Mouse (Mus musculus) limb, embryonic 13.5 days (tissue): Measurements from ENCODE around the gene Flcn. TPM values are rescaled to one million over a fixed set of nuclear protein-coding genes. Genes with fewer than 3 reads are reported as not detected.

Experiments used
- ATAC-seq: fragments of 200-750 bp; cut with Nextera tagmentation; 2 replicates; pipeline ENCODE4 v1.8.0; 2017; ENCODE audit warnings: low read depth, moderate number of reproducible peaks, moderate TSS enrichment; ENCODE audit not compliant: low FRiP score
- H3K27ac ChIP-seq: fragments of 300-500 bp; sonication (generic); 2 replicates; pipeline ENCODE4 v1.5.1; 2015; ENCODE audit warnings: inconsistent platforms, mild to moderate bottlenecking, moderate library complexity
- H3K27me3 ChIP-seq: fragments of 300-500 bp; sonication (generic); 2 replicates; pipeline ENCODE4 v1.6.1; 2015; ENCODE audit warnings: mild to moderate bottlenecking, inconsistent platforms
- H3K36me3 ChIP-seq: fragments of 300-500 bp; sonication (generic); 2 replicates; pipeline ENCODE4 v1.6.1; 2015; ENCODE audit warnings: inconsistent platforms, mild to moderate bottlenecking, moderate library complexity
- H3K4me1 ChIP-seq: fragments of 300-500 bp; sonication (generic); 2 replicates; pipeline ENCODE4 v1.6.1; 2015; ENCODE audit warnings: inconsistent platforms
- H3K4me2 ChIP-seq: fragments of 300-500 bp; sonication (generic); replicated peaks from 2 replicates; pipeline ENCODE4 v1.6.1; 2015; ENCODE audit warnings: inconsistent platforms, mild to moderate bottlenecking, moderate library complexity
- H3K4me3 ChIP-seq: fragments of 300-500 bp; sonication (generic); 2 replicates; pipeline ENCODE4 v1.5.1; 2015; ENCODE audit warnings: moderate library complexity, mild to moderate bottlenecking, inconsistent platforms
- H3K9ac ChIP-seq: fragments of 300-500 bp; sonication (generic); 2 replicates; pipeline ENCODE4 v1.6.1; 2015; ENCODE audit warnings: mild to moderate bottlenecking, inconsistent platforms
- H3K9me3 ChIP-seq: fragments of 300-500 bp; sonication (generic); 2 replicates; pipeline ENCODE4 v1.6.1; 2016; ENCODE audit warnings: inconsistent platforms
- WGBS: fragments of 180-500 bp; shearing (Covaris S2); methylation state at CpG from one replicate; pipeline ENCODE4 v1.1.7; 2015; 5-methylcytosine and 5-hydroxymethylcytosine counted together
- polyA plus RNA-seq: library from polyadenylated mRNA; unstranded; fragments of >200 nt; fragmentation: Nextera tagmentation; extraction: Ambion mirVana; gene quantifications from 2 replicates; pipeline ENCODE4 v1.2.1, GENCODE M21; 2015

The Flcn gene
- polyA plus RNA-seq, 1 experiment from 2014 or later: 40.8 TPM

DNA sequence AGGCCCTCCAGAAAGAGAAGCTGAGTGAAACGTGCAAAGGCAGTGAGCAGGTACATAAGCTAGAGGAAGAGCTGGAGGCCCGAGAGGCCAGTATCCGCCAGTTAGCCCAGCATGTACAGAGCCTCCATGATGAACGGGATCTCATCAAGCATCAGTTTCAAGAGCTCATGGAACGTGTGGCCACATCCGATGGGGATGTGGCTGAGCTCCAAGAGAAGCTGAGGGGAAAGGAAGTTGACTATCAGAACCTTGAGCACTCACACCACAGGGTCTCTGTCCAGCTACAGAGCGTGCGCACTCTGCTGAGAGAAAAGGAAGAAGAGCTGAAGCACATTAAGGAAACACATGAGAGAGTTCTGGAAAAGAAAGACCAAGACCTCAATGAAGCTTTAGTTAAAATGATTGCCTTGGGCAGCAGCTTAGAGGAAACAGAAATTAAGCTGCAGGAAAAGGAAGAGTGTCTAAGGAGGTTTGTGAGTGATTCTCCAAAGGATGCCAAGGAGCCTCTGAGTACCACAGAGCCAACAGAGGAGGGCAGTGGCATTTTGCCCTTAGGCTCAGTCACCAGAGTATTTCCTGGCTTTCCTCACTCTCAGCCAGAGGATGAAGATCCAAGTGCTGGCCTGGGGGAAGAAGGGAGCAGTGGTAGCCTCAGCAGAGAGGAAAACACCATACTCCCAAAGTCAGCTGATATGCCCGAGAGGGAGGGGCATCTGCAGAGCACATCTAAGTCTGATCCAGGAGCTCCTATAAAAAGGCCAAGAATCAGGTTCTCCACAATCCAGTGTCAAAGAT is 51.4 kb downstream of the Flcn start:
- Histone ChIP-seq H3K4me3 (no peak overlapping the region), H3K9me3 (no peaks in the 10 kb centered on the region), H3K4me2 (no peak overlapping the region), H3K4me1 (no peaks in the 10 kb centered on the region), H3K27me3 (no peaks in the 10 kb centered on the region), H3K36me3 (peaks cover 97% of the 10 kb centered on the region), H3K27ac (no peak overlapping the region), H3K9ac (no peak overlapping the region)
- 93% methylated on average over 9 of the region's 9 CpGs for WGBS
- ATAC-seq: no peak

DNA sequence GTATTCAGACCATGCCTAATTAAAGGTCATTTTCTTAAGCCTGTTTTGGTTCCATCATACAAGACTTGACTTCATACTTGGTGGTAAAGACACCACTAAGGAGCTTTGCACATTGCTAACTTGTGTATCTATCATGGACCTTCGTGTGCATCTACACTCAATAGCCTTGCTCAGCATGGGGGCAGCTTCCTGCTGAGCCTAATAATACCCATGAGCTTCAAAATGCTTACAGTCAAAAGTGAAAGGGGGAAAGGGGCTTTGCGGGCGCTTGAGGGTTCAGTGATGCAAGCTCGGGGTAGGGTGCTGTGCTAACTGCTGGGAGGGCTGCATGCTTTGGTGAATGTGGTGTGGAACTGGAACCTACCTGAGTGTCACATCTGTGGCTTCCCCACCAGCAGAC is 53.5 kb downstream of the Flcn start:
- 80% methylated on average over 4 of the region's 4 CpGs for WGBS
- no peak for ATAC-seq
- no peaks in the 10 kb centered on the region for H3K27me3 ChIP-seq
- H3K4me1 ChIP-seq: no peaks in the 10 kb centered on the region
- H3K27ac ChIP-seq: no peak overlapping the region
- no peak overlapping the region for H3K4me2 ChIP-seq
- peaks cover 98% of the 10 kb centered on the region for H3K36me3 ChIP-seq
- H3K9me3 ChIP-seq: no peaks in the 10 kb centered on the region
- no peak overlapping the region for H3K4me3 ChIP-seq
- H3K9ac ChIP-seq: no peak overlapping the region

DNA sequence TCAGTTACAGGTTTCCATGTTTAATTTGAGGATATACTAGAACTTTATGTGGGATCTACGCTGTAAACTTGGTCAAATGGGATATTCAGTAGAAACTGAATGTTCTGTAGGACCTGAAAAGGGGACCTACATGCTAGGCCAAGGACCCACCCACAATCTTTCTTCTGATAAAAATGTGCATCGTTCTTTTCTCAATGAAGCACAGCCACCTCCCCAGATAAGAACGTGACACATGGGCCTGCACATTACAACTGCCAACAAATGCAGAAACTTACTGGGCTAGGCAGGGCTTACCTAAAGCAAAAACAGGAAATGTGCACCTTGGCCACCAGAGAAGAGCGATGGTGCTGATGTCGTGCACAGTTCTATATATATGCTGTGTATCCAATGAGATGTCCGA is 55.3 kb downstream of the Flcn start:
- 98% methylated on average over 6 of the region's 6 CpGs for WGBS
- no peak overlapping the region for H3K9ac ChIP-seq
- no peaks in the 10 kb centered on the region for H3K27me3 ChIP-seq
- no peaks in the 10 kb centered on the region for H3K4me1 ChIP-seq
- H3K27ac ChIP-seq: no peak overlapping the region
- no peak overlapping the region for H3K4me2 ChIP-seq
- peaks cover 98% of the 10 kb centered on the region for H3K36me3 ChIP-seq
- no peak for ATAC-seq
- no peaks in the 10 kb centered on the region for H3K9me3 ChIP-seq
- H3K4me3 ChIP-seq: no peak overlapping the region

DNA sequence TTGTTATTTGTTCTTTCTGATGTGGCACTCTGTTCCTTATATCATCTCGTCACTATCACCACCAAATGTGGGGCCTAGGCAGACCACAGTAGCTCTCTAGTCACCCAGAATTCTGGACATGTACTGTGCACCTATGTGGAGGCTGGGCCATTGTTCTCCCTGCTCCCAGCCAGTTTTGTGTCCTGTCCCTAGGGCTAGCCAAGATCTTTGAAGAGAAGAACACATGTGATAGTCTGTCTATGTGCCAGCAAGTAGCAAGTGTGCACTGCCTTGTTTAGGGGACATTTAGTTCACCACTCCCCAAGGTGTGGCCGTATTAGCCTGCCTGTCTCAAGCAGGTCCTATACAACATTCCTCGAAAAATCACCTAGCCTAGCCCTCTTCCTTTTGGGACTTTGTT is 60.8 kb downstream of the Flcn start:
- H3K27ac ChIP-seq: no peak overlapping the region
- H3K36me3 ChIP-seq: peaks cover 80% of the 10 kb centered on the region
- no peaks in the 10 kb centered on the region for H3K9me3 ChIP-seq
- H3K9ac ChIP-seq: no peak overlapping the region
- 94% methylated on average over 3 of the region's 3 CpGs for WGBS
- H3K4me1 ChIP-seq: no peaks in the 10 kb centered on the region
- no peak overlapping the region for H3K4me3 ChIP-seq
- H3K4me2 ChIP-seq: no peak overlapping the region
- H3K27me3 ChIP-seq: no peaks in the 10 kb centered on the region
- no peak for ATAC-seq

DNA sequence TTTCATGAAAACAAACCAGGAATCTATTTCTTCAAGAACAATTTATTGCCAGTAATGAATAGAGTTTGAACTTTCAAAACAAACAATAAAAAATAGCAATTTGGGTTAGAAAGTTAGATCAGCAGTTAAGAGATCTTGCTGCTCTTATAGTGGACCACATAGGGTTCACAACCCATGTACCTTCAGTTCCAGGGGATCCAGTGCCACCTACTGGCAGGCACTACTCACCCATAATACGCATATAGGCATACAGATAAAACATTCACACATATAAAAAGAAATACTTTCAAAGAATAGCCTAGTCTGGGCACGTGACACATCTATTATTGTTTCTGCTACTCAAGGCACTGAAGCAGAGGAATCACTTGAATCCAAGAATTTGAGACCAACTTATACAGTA is 63.2 kb downstream of the Flcn start:
- Histone ChIP-seq H3K27me3 (no peaks in the 10 kb centered on the region), H3K4me2 (no peak overlapping the region), H3K9ac (no peak overlapping the region), H3K4me1 (no peaks in the 10 kb centered on the region), H3K36me3 (peaks cover 80% of the 10 kb centered on the region), H3K9me3 (no peaks in the 10 kb centered on the region), H3K4me3 (no peak overlapping the region), H3K27ac (no peak overlapping the region)
- 93% methylated on average over 2 of the region's 2 CpGs for WGBS
- ATAC-seq: no peak

DNA sequence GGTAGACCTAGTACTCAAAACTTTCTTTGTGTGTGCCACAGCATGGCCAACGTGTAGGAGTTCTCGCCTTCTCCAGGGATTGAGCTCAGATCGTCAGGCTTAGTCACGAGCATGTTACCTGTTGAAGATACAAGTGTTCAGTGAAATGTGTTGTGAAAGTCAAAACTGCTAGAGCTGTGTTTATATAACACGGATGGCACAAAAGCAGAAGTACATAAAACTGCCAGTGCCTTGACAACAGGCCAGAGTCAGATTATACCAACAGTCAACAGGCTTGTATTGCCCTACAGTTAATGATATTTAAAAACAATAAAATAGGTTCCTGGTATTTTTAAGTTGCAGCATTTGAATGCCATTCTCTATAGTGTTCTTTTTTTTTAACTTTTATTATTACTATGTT is 64.0 kb downstream of the Flcn start:
- peaks cover 80% of the 10 kb centered on the region for H3K36me3 ChIP-seq
- no peak overlapping the region for H3K27ac ChIP-seq
- H3K9me3 ChIP-seq: no peaks in the 10 kb centered on the region
- H3K4me3 ChIP-seq: no peak overlapping the region
- H3K9ac ChIP-seq: no peak overlapping the region
- no peaks in the 10 kb centered on the region for H3K27me3 ChIP-seq
- no peaks in the 10 kb centered on the region for H3K4me1 ChIP-seq
- 91% methylated on average over 5 of the region's 5 CpGs for WGBS
- no peak for ATAC-seq
- no peak overlapping the region for H3K4me2 ChIP-seq

DNA sequence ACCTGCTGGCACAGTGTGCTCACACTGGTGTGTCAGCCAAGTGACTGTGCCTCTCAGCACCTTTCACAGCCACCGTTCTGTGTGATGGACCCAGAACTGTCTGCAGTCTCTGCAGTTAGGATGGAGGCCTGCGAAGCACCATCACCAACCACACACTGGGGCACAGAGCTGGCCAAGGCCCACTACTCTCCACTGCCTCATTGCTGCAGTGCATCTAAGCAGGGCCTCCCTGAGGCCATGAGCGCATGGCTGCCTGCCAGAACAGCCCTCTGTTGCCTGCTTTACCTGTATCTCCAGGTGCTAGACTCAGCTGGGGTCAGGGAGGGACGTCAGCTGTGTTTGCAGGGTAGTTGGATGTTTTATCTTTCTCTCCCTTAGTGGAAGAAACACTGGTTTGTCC is 65.4 kb downstream of the Flcn start:
- Histone ChIP-seq H3K9me3 (no peaks in the 10 kb centered on the region), H3K27ac (no peak overlapping the region), H3K4me1 (no peaks in the 10 kb centered on the region), H3K27me3 (no peaks in the 10 kb centered on the region), H3K4me2 (no peak overlapping the region), H3K36me3 (peaks cover 80% of the 10 kb centered on the region), H3K4me3 (no peak overlapping the region), H3K9ac (no peak overlapping the region)
- WGBS: 92% methylated on average over 4 of the region's 4 CpGs
- ATAC-seq: no peak

DNA sequence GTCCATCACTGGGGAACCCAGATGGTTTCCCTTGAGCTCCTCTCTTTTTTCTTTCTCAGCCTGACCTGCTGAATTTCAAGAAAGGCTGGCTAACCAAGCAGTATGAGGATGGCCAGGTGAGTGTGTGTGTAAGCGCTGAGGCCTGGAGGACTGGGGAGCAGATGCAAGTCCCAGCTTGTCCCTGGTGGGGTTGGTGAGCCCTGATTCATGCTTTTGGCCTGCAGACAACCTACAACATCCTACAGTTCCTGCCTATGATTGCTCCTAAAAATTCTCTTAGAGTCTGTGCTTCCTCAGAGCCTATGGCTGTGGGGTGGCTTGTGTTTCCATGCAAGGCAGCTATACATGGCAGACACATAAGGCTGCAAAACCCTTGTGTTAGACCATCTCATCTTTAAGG is 66.1 kb downstream of the Flcn start:
- H3K4me3 ChIP-seq: no peak overlapping the region
- 83% methylated on average over 1 of the region's 1 CpGs for WGBS
- peaks cover 80% of the 10 kb centered on the region for H3K36me3 ChIP-seq
- no peak for ATAC-seq
- H3K9ac ChIP-seq: no peak overlapping the region
- H3K27me3 ChIP-seq: no peaks in the 10 kb centered on the region
- no peaks in the 10 kb centered on the region for H3K9me3 ChIP-seq
- no peak overlapping the region; the same call in 1 of the 2 replicates for H3K27ac ChIP-seq
- no peaks in the 10 kb centered on the region for H3K4me1 ChIP-seq
- no peak overlapping the region for H3K4me2 ChIP-seq

DNA sequence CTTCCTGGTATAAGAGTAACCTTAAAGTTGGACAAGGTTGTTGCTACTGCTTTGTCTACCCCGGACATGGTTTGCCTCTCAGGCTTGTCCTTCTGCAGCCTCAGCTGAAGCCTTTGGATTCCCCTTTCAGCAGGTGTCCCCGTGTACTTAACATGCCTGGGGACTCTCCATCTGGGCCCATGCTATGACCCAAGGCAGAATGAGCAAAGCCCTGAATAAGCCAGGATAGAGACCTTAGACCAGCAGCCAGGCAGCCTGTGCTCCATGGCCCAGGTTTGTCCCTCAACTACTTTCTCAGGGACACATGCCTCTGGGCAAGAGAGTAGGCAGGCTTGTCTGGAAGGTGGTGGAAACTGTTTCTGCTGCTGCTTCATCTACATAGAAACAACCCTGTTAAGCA is 66.5 kb downstream of the Flcn start:
- H3K4me1 ChIP-seq: no peaks in the 10 kb centered on the region
- no peak overlapping the region; the same call in 1 of the 2 replicates for H3K27ac ChIP-seq
- no peak overlapping the region for H3K4me3 ChIP-seq
- H3K36me3 ChIP-seq: peaks cover 80% of the 10 kb centered on the region
- H3K9ac ChIP-seq: no peak overlapping the region
- H3K27me3 ChIP-seq: no peaks in the 10 kb centered on the region
- 88% methylated on average over 2 of the region's 2 CpGs for WGBS
- H3K4me2 ChIP-seq: no peak overlapping the region
- no peaks in the 10 kb centered on the region for H3K9me3 ChIP-seq
- ATAC-seq: no peak

DNA sequence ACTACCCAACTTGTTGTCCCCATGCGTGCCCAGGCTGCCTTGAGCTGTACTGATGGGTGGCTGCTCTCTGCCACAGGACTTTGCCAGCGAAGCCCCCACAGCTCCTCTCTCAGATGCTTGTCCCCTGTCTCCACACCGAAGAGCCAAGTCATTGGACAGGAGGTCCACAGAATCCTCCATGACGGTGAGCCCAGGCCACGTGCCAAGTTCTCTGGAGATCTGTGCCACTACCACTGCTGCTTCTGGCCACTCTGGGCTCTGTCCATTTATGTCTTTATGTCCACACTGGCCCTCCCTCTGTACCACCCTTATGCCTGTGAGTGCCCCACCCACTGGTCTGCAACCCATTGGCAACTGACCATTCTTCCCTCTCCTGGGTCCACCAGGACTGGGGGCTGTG is 67.9 kb downstream of the Flcn start:
- no peak overlapping the region for H3K4me3 ChIP-seq
- no peaks in the 10 kb centered on the region for H3K9me3 ChIP-seq
- H3K4me2 ChIP-seq: no peak overlapping the region
- H3K4me1 ChIP-seq: no peaks in the 10 kb centered on the region
- ATAC-seq: no peak
- H3K27ac ChIP-seq: no peak overlapping the region
- no peak overlapping the region for H3K9ac ChIP-seq
- H3K36me3 ChIP-seq: peaks cover 90% of the 10 kb centered on the region
- 98% methylated on average over 5 of the region's 5 CpGs for WGBS
- no peaks in the 10 kb centered on the region for H3K27me3 ChIP-seq

Other genes with a start within 250 kb of the Flcn start
- gene Olfr222, start 233.8 kb downstream of the Flcn start, polyA plus RNA-seq: not detected in 2 replicates
- gene Olfr223, start 216.7 kb downstream of the Flcn start, polyA plus RNA-seq: not detected in 2 replicates
- 40.7 and 44.4 TPM in 2 replicates for gene Mprip, start 148.7 kb downstream of the Flcn start, polyA plus RNA-seq
- 4.7 and 4.9 TPM in 2 replicates for gene Pld6, start 22.4 kb downstream of the Flcn start, polyA plus RNA-seq
- 40.3 and 44.8 TPM in 2 replicates for gene Nt5m, start 29.4 kb upstream of the Flcn start, polyA plus RNA-seq
- gene Cops3, start 29.8 kb upstream of the Flcn start, polyA plus RNA-seq: 219 and 228 TPM in 2 replicates
- 38.0 and 39.1 TPM in 2 replicates for gene Med9, start 138.2 kb upstream of the Flcn start, polyA plus RNA-seq
- gene Rasd1, start 154.9 kb upstream of the Flcn start, polyA plus RNA-seq: 1.9 and 2.2 TPM in 2 replicates
- 4.3 and 6.2 TPM in 2 replicates for gene Pemt, start 236.5 kb upstream of the Flcn start, polyA plus RNA-seq